Mouse (Mus musculus) right cerebral cortex, postnatal 10 days (tissue): ENCODE results near the gene Sf1.

Experiments
- DNase-seq, 2 experiments: peaks; one replicate each; pipeline ENCODE4 v3.0.0; 2021; ENCODE audit warnings: low spot score in 2 of 2

The Sf1 gene

DNA sequence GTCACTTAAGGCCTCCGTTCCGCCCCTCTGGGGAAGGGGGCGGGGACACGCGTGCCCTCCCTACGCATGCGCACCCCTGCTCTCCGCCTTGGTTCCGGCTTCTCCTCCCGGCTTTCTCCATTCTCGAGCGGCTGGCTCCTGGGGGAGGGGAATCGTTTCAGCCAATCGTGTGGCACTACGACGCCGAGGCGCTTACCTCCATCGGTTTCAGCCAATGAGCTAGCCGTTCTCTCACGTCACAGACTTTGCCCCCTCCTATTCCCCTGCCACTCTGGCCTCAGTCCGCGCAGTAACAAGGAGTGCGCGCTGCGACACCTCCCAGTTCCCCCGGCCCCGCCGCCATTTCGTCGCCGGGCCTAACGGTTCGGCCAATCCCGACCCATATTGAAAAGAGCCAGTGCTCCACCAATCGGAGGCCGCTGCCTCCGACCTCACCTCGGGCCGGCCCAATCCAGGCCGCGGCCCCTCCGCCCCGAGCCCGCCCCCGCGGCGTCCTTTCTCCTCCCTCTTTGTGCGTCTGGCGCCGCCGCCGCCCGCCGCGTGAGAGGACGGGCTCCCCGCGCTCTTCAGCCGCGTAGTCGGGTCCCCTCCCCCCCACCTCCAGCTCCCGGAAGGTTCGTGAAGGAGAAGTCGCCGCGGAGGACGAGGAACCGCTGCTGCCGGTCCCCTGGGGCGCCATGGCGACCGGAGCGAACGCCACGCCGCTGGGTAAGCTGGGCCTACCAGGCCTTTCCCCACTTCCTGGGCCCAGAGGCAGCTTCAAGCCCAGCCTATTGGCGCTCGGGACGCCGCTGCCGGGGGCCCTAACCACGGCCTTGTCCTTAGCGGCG is at the start of gene Sf1:
Gene Sf1, plus strand, starts transcription at position 280 of the 830 bp plus-strand sequence.
- DNase-seq, result peak; percentile 100

GRCm38 (mm10) chr19:6313796-6314195 is 49.7 kb upstream of the Sf1 start:
- DNase-seq, result no peak

DNA sequence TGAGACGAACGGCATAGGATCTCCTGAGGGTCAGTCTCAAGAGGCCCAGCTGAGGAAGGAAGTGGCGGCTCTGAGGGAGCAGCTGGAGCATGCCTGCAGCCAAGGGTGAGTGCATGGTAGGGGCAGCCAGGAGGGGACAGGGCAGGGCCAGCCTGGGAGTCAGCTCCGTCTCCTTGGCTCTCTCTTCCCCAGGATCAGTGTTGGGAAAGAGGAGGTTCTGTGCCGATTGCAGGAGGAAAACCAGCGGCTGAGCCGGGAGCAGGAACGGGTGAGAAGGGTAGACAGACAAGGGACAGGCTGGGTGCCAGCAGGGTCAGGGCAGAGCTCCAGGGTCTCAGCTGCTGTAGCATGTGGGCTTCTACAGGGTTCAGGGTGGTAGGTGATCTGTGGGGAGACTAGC is 49.0 kb upstream of the Sf1 start:
- no peak for DNase-seq

- no peak for DNase-seq
Measured at GRCm38 (mm10) chr19:6315573-6315972, 47.9 kb upstream of the Sf1 start.

DNA sequence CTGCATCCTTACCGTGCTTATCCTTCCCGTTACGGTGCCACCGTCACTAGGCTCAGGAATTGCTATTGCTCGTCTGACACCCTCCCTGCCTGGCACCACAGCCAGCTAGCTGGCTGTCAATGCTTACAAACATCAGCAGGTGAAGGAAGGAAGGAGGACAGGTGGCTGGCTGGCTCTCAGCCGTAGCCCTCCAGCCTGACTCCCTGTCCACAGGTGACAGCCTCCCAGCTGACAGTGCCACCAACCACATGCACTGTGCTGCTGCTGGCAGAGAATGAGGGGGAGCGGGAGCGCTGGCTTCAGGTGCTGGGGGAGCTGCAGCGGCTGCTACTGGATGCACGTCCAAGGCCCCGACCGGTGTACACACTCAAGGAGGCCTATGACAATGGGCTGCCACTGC is 45.3 kb upstream of the Sf1 start:
- no peak for DNase-seq

- no peak for DNase-seq
Measured at GRCm38 (mm10) chr19:6321358-6321757, 42.1 kb upstream of the Sf1 start.

GRCm38 (mm10) chr19:6321786-6322621 is 41.5 kb upstream of the Sf1 start:
- DNase-seq, result no peak

DNA sequence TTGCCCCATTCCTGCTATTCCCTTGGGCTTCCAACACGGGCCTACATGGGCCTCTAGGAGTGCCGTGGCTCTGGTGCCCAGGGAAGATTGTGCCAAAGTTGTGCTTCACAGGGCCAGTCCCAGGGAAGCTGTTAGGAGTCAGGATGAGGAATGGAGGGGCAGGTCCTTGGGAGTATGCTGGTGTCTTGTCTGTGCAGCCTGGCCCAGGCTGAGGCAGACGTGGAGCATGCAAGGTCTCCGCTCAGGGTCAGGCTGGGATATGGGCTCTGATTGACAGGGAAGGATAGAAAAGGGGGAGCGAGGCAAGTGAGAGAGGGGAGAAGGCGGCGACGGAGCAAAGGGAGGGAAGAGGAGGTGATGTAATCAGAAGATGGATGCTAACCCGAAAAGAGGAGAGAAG is 38.7 kb upstream of the Sf1 start:
- no peak for DNase-seq

DNA sequence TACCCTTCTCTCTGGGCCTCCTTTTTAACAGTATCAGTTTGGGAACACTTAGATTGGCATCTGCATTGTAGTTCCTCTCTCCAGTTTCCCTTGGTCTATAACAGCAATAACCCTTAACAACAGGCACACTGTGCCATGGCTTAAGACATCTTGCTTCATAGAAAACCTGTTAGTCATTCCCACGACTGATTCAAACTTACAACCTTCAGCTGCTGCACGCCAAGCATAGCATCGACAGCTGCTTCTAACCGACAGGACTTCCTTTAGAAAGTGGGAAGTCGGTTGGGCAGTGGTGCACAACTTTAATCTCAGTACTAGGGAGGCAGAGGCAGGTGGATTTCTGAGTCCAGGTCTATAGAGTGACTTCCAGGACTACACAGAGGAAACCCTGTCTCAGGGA is 32.3 kb upstream of the Sf1 start:
- no peak for DNase-seq

DNA sequence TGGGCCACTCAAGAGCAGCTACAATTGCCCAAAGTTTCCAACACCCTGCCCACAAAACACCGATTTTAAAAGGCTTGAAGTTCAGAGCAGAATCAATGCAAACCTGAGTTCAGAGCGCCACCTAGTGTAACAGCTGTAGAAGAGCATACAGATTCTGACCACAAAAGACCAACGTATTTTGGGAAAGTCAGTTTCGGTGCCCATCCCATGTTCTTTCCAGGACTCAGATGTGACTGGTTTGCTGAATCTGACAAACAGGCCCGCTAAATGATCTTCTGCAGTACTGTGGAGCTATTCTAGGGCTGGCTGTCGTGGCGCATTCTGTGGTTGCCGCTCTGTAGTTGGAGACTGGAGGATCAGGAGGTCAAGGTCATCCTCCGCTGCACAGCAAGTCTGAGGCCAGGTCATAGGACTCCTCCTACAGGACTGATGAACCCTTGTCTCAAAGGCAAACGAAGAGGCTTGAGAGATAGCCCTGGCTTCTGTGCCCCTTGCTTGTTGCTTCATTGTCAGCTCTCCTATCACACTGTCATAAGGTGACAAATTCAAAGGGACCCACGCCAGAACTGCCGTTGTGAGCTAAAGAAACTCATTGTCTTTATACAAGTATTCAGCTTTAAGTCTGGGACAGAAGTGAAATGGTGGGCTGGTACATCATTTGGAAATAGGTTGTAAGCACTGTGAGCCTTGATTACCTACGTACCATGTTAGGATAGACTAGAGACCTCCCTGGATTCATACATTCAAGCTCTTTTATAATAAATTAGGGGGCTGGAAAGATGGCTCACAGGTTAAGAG is 31.6 kb upstream of the Sf1 start:
- DNase-seq, result peak; percentile 68 to 72

DNA sequence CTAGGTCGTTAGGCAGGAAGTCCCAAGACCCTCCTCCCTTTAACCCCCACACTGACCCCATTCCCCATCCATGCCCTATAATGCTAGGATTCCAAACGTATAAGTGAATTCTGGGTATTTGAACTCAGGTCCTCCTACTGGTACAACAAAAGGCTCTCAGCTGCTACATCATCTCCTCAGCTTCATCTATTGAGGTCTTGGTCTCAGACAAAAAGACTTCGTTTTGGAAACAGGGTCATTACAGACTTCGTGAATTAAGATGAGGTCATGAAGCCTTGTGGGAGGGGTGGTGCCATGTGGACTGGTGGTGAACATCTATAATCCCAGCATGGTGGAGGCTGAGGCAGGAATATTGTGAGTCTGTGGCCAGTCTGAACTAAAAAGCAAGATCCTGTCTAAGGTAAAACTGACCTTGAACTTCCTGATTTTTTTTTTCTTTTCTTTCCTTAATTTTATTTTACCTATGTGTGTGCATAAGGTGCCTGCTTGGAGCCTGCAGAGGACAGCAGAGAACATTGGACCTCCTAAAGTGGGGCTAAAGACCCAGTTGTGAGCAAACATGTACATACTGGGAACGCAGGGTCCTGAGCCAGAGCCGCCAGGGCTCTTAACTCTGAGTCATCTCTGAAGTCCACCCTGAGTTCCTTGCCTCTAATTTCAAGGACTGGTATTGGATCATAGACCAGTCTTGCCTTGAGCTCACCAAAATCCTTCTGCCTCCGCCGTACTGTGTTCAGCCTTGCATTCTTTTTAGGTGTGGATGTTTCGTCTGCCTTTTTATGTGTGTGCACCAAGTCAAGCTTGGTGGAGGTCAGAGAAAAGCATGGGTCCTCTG is 29.5 kb upstream of the Sf1 start:
- DNase-seq, result no peak

DNA sequence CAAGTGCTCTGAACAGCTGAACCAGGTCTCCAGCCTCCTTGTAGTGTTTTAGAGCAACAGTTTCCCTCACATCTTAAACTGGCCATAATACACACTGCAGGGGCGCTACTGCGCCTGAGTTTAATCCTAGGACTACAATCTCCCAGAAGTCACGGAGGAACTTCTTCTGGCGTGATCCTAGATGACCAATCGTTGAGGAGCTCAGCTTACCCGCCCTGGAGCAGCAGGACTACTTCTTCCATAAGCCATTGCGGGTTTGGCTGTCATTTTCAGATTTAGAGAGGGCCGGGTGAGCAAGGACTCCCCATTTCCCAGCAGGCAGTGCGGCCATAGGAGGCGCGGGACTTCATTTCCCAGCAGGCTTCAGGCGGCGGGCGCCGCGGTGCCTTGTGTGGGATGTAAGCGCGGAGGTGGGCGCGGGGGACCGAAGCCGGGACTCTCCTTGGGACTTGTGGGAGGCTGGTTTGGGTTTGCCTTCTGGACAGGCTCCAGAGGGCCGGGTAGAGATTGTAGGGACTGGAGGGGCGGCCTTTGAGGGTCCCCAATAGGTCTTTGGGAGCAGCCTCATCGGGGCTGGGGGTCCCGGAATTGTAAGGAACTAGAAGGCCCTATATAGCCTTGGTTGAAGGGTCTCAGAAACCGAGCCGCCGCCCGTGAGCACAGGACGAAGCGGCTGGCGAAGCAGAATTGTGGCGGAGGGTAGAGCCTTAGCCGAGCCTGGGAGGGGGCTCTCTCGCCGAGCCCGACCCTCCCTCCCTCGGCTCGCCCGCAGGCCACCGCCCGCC is 28.6 kb upstream of the Sf1 start, which contains the start of gene Men1:
Gene Men1, plus strand, starts transcription at position 307 of the 785 bp plus-strand sequence.
- peak; percentile 97 to 98 for DNase-seq

- no peak for DNase-seq
Measured at GRCm38 (mm10) chr19:6335458-6335827, 28.0 kb upstream of the Sf1 start.

GRCm38 (mm10) chr19:6336920-6337319 is 26.6 kb upstream of the Sf1 start:
- DNase-seq, result no peak

- no peak for DNase-seq
Measured at GRCm38 (mm10) chr19:6338171-6338570, 25.3 kb upstream of the Sf1 start.

- DNase-seq, result no peak
Measured at GRCm38 (mm10) chr19:6338716-6339115, 24.8 kb upstream of the Sf1 start.

DNA sequence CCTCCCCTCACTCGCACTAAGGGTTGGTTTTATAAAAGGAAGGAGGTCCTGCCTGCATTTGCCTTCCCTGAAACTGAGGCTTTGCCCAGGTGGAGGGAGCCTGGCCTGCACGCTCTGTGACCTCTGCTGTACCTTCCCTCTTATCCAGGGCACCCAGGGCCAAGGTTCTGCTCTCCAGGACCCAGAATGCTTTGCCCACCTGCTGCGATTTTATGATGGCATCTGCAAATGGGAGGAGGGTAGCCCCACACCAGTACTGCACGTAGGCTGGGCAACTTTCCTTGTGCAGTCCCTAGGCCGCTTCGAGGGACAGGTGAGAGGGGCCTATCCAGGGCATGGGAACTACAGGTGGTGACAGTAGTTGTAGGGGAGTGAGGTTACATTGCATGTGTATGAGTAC is 24.3 kb upstream of the Sf1 start:
- DNase-seq, result no peak

- DNase-seq, result no peak
Measured at GRCm38 (mm10) chr19:6339890-6340504, 23.5 kb upstream of the Sf1 start.

GRCm38 (mm10) chr19:6340524-6341452 is 22.7 kb upstream of the Sf1 start, which contains the start of gene Map4k2:
Gene Map4k2 (plus strand): TSS chr19:6341135.
- DNase-seq, result peak in 1 of 2 experiments; percentile 80
